In genomic region chr12:52698276-52698930, GRCm38 (mm10) we compare ENCODE assay signal across 13 mouse cellular contexts. TPM values are rescaled to one million over a fixed set of nuclear protein-coding genes. Genes with fewer than 3 reads are reported as not detected.
DNase-seq lines count a peak whose midpoint lies in the region; ATAC-seq and TF ChIP-seq lines count a peak whose summit lies in the region.
"Had no signal": no experiment of that assay in that cellular context is flagged by ENCODE, and none has a peak within 500 bp of the region (broad histone marks: within the 10 kb centered on the region; RNA-seq: fewer than 3 reads in every experiment).

No protein-coding gene starts in this region.

- intact Hi-C loops in heart, adult 2 months (cut with DNase I), result no loop called here

- DNase-seq in brain, adult 2 months (ENCODE audit: low read depth, low spot score), result peak; percentile 22
- peak; percentile 63 for DNase-seq in embryo, embryonic 10.5 days (ENCODE audit: low spot score)
- peak; percentile 25 for DNase-seq in hindbrain, embryonic 10.5 days (ENCODE audit: low spot score)
- no peak for DNase-seq in thymus, postnatal 36 days
- no peak for DNase-seq in layer of hippocampus, postnatal 14 days (ENCODE audit: low spot score in 2 of 2)
- no peak for DNase-seq in heart, adult 2 months
- no peak for DNase-seq in liver
- DNase-seq: lung, postnatal 14 days; thymus, adult 2 months had no signal

- ATAC-seq in midbrain, embryonic 15.5 days (replicated peaks), result peak; percentile 61; the same call in 1 of the 2 replicates

- no peaks in the 10 kb centered on the region for H3K79me2 ChIP-seq in heart, adult 2 months (replicated peaks; ENCODE audit: control insufficient read depth, insufficient read depth, low read length)

- H3K4me2 ChIP-seq in midbrain, embryonic 15.5 days, result peak overlapping the region; percentile 68
- H3K4me2 ChIP-seq: heart, embryonic 13.5 days; intestine, embryonic 15.5 days had no signal

- H3K27me3 ChIP-seq in hindbrain, embryonic 10.5 days (ENCODE audit: insufficient read depth, poor library complexity, severe bottlenecking), result no peaks in the 10 kb centered on the region
- no peaks in the 10 kb centered on the region for H3K27me3 ChIP-seq in midbrain, embryonic 15.5 days (replicated peaks)
- H3K27me3 ChIP-seq in heart, adult 2 months (ENCODE audit: control insufficient read depth, insufficient read depth, low read length), result no peaks in the 10 kb centered on the region
- H3K27me3 ChIP-seq: heart, embryonic 13.5 days; intestine, embryonic 15.5 days had no signal

- WGBS in hindbrain, embryonic 10.5 days, result 18% methylated on average over 5 of the region's 5 CpGs
- WGBS in midbrain, embryonic 15.5 days, result 8% methylated on average over 5 of the region's 5 CpGs
- 85% methylated on average over 5 of the region's 5 CpGs for WGBS in heart, adult 2 months

- no peaks in the 10 kb centered on the region for H3K9me3 ChIP-seq in hindbrain, embryonic 10.5 days
- no peaks in the 10 kb centered on the region for H3K9me3 ChIP-seq in midbrain, embryonic 15.5 days
- H3K9me3 ChIP-seq: heart, embryonic 13.5 days; intestine, embryonic 15.5 days had no signal

- peak overlapping the region; percentile 89 for H3K27ac ChIP-seq in hindbrain, embryonic 10.5 days
- peak overlapping the region; percentile 92 for H3K27ac ChIP-seq in midbrain, embryonic 15.5 days
- H3K27ac ChIP-seq in heart, adult 2 months, result no peak overlapping the region
- H3K27ac ChIP-seq: heart, embryonic 13.5 days; intestine, embryonic 15.5 days had no signal

- TF ChIP-seq EP300 in heart, adult 2 months (IDR thresholded peaks at IDR 0.05; ENCODE audit: insufficient read depth, low read depth, low read length), result no peak

- H3K36me3 ChIP-seq in hindbrain, embryonic 10.5 days, result no peaks in the 10 kb centered on the region
- H3K36me3 ChIP-seq in midbrain, embryonic 15.5 days (replicated peaks), result no peaks in the 10 kb centered on the region
- no peaks in the 10 kb centered on the region for H3K36me3 ChIP-seq in heart, adult 2 months (ENCODE audit: control insufficient read depth, insufficient read depth, low read length)
- H3K36me3 ChIP-seq: heart, embryonic 13.5 days; intestine, embryonic 15.5 days had no signal

- TF ChIP-seq POLR2A in heart, adult 2 months (IDR thresholded peaks at IDR 0.05; ENCODE audit: insufficient read depth, low read depth, low read length), result no peak

- peak overlapping the region; percentile 57 for H3K4me3 ChIP-seq in hindbrain, embryonic 10.5 days
- peak overlapping the region; percentile 49 for H3K4me3 ChIP-seq in midbrain, embryonic 15.5 days
- H3K4me3 ChIP-seq in heart, adult 2 months, result no peak overlapping the region
- H3K4me3 ChIP-seq: heart, embryonic 13.5 days; intestine, embryonic 15.5 days; myocyte had no signal

- peak overlapping the region; percentile 70 for H3K9ac ChIP-seq in midbrain, embryonic 15.5 days
- no peak overlapping the region for H3K9ac ChIP-seq in heart, adult 2 months (ENCODE audit: low read depth, low read length)
- H3K9ac ChIP-seq: heart, embryonic 13.5 days; intestine, embryonic 15.5 days had no signal

- H3K4me1 ChIP-seq in hindbrain, embryonic 10.5 days (replicated peaks), result peaks cover 51% of the 10 kb centered on the region
- H3K4me1 ChIP-seq in midbrain, embryonic 15.5 days, result peaks cover 32% of the 10 kb centered on the region
- no peaks in the 10 kb centered on the region for H3K4me1 ChIP-seq in heart, adult 2 months (ENCODE audit: control insufficient read depth, insufficient read depth, low read length)

- TF ChIP-seq CTCF in heart, adult 2 months (IDR thresholded peaks at IDR 0.05), result no peak

RNA-seq across cellular contexts. Expression of gene Akap6, which starts 0.8 kb away (rescaled TPM):
- polyA plus RNA-seq in hindbrain, embryonic 10.5 days (2016; fragmentation: Nextera tagmentation; extraction: Ambion mirVana), result 11.2 and 18.7 TPM in 2 replicates
- polyA plus RNA-seq in midbrain, embryonic 15.5 days (2015; fragmentation: Nextera tagmentation; extraction: Ambion mirVana), result 25.8 and 29.1 TPM in 2 replicates
- total RNA-seq in layer of hippocampus, postnatal 14 days (2021), result 100 to 1,000 TPM; 141 to 151 TPM
- 100 to 1,000 TPM in 1 of 2 experiments, 10 to 100 TPM in 1; 94.6 to 100 TPM for total RNA-seq in heart, adult 2 months (2021)
- polyA plus RNA-seq in heart, adult 2 months (2012; rRNA removed), result 14.1 and 29.1 TPM in 2 replicates

Comparison
In these comparisons a context has a peak if more than half of its experiments do, and no peak if none do; other contexts are left out.
1. DNase-seq: peak in brain, adult 2 months (single experiment), embryo, embryonic 10.5 days (single experiment) and hindbrain, embryonic 10.5 days (single experiment); none in thymus, postnatal 36 days (0 of 2), layer of hippocampus, postnatal 14 days (0 of 2), heart, adult 2 months (0 of 2) and liver (single experiment).